Mouse (Mus musculus) right cerebral cortex, adult 18-20 months (tissue): Measurements from ENCODE around the gene Kcnd3.
A peak's percentile ranks its signal among the peaks of the same experiment; 100 is the strongest.
"Not testable (repeated sequence)": the region's sequence is repeated elsewhere in the genome, so short reads cannot be mapped to it uniquely, and the experiment has no call there.

Experiments used
- DNase-seq: peaks from one replicate; pipeline ENCODE4 v3.0.0; 2022; ENCODE audit warnings: mixed read lengths

The Kcnd3 gene

DNA sequence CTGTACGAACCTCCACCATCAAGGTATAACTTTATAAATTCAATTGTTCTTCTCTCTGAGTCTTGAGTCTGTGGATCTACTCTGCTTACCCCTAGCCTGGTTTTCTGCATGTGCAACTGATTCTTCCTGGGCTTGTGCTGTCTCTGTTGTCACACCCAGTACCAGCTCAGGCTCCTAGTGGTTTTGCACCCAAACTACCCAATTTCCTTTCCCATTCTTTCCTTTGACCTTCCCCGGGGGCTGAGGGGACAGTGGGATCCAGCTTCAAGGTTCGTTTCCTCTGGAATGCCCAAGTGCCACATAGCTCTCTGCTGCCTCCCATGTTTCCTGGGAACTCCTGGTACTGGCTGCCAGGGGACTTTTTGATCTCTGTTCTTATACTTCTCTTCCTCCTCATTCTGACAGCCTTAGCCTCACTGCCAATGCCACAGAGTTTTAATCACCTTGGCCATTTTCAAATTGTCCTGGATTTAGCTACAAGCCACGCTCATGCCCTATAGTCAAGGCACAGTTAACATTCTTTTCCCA is 214.9 kb downstream of the Kcnd3 start:
- no peak for DNase-seq

GRCm38 (mm10) chr3:105668161-105668560 is 216.0 kb downstream of the Kcnd3 start:
- DNase-seq, result peak; percentile 73

DNA sequence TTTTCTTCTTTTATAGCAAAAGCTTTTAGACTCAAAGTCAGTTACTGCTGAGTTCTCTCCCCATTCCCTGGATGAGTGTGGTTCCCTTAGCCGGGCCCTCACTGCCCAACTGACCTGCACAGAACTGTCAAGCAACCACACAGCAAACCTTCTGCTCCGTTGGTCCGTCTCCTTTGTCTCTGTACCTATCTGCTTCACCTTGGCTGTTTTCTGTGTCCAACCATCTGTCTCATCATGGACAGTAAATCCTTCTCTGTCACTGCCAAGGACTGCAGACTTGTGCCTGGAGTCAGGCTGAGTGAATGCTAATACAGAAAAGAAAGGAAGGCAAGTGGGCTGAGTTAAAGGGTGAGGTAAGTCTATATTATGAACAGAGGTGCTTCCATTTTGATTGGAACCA is 217.6 kb downstream of the Kcnd3 start:
- DNase-seq, result no peak

GRCm38 (mm10) chr3:105670801-105671200 is 218.7 kb downstream of the Kcnd3 start:
- DNase-seq, result no peak

GRCm38 (mm10) chr3:105674595-105675218 is 222.6 kb downstream of the Kcnd3 start:
- peak; percentile 77 for DNase-seq

GRCm38 (mm10) chr3:105675932-105676331 is 223.8 kb downstream of the Kcnd3 start:
- DNase-seq, result no peak

GRCm38 (mm10) chr3:105680346-105680745 is 228.2 kb downstream of the Kcnd3 start:
- DNase-seq, result no peak

GRCm38 (mm10) chr3:105686394-105687323 is 234.5 kb downstream of the Kcnd3 start:
- no peak for DNase-seq

DNA sequence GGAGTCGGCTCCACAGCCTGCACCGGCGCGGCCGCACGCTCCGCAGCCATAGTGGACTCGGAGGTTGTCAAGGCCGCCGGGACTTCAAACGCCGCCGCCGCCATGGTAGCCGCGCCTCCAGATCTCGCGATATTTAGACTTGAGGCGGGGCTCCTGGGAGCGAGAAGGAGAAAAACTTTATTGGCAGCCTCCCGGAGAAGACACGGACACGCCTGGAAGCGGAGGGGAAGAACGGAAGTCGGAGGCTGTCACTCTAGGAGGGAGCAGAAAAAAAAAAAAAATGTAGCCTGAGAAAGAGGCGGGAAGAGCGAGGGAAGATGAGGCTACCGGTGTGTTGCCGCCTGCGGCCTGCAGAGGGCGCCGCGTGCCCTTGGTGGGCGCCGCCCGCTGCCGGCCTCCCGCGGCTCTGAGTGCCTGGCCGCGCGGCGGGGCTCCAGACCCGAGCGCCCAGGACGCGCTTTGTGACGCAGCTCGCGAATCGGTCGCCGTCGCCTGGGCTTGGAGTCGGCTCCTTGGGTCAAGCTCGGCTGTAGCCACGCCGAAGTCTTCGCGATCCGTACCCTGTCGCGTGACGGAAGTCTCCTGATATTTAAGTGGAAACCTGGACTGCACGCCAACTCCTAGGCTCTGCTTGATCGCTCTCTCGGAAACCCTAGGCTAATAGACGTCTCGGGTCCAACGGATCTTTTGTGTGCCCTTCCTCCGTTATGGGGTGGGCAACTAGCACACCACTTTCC is 235.4 kb downstream of the Kcnd3 start, which contains the start of gene Ddx20:
TSS of gene Ddx20 (minus strand) at position 251 of the 737 bp plus-strand sequence.
- DNase-seq, result peak; percentile 96

DNA sequence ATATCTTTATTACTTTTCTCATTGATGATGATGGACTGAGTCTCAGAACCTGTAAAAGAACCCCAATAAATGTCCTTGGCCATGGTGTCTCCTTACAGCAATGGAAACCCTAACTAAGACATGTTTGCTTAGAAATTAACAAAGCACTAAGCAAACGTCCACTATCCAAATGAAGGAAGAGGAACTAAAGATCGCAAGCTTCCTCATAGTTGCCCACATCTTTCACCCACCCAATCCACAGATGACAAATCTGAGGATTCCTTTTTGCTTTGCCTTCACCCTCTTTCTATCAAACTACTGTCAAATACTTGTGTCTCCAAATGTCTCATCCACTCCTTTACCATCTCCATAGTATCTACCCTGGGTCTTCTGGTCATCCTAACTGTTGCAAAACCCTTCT is 236.4 kb downstream of the Kcnd3 start:
- no peak for DNase-seq

DNA sequence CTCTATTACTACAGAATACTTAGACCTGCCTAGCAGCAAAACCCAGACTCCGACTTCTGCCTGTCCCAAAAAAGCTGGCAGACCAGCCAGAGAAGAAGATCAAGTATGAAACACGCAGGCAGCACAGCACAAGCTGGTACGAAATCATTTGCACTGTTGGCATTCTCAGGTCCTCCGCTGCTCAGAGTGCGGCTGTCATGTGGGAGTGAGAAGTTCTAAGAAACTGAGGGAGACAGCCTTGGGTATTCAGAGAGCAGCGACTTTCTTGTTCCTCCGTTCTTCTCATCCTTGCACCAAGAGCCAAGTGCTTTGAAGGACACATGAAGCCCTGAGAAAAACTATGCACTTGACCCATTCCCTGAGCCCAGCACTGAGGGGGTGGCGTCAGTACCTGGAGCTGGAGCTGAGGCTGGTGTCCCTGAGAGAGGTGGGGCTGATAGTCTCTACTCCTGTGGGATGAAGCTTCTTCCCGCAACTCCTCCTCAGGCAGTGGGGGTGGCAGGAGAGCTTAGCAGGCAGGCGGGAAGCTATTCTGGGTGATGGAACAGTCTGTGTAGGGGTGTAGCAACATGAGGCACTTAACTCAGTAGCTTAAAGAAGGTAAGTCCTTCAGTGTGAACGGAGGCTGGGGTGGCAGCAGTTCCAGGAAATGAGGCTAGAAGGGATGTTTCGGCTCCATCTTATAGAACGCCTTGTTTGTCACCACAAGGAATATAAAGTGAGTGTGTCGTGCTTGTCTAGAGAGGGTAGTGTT is 241.4 kb downstream of the Kcnd3 start:
- peak; percentile 95 for DNase-seq

DNA sequence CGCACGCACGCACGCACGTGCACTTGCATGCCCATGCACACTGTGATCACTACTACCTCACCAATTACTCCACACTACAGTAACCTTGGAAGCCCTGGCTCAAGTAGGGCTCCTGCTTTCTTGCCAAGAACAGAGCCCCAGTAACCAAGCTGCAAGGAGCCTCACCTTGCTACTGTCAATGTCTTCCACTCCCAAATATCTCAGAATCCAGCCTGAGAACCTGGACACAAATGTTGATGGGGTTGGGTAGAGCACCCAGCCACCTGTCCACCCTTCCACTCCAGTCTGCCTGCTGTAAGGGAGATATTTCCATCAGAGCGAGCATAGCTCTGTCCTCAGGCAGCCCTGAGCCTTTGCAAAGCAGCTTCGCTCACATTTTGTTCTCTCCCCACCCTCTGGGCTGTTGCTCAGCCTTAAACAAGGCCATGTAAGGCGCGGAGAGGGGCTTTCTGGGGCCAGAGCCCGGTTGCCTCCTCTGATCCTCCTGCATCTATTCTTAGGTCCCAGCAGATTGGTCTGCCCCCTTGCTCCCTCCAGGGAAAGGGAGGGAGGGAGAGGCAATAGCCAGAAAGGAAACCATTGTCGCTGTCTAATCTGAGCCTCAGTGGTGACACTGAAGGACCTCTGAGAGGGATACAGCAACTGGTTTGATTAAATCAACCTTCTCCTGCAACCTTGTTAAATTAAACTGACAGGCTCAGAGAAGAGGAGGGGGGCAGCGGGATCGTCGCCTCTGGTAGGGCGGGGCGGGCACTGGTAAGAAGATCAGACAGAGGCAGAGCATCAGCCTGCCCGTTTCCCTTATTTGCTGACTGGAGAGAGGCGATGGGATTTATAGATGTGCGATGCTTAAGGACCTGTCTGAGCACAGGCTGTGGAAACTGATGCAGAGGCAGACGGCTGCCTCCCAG is 243.6 kb downstream of the Kcnd3 start:
- peak; percentile 42 for DNase-seq

DNA sequence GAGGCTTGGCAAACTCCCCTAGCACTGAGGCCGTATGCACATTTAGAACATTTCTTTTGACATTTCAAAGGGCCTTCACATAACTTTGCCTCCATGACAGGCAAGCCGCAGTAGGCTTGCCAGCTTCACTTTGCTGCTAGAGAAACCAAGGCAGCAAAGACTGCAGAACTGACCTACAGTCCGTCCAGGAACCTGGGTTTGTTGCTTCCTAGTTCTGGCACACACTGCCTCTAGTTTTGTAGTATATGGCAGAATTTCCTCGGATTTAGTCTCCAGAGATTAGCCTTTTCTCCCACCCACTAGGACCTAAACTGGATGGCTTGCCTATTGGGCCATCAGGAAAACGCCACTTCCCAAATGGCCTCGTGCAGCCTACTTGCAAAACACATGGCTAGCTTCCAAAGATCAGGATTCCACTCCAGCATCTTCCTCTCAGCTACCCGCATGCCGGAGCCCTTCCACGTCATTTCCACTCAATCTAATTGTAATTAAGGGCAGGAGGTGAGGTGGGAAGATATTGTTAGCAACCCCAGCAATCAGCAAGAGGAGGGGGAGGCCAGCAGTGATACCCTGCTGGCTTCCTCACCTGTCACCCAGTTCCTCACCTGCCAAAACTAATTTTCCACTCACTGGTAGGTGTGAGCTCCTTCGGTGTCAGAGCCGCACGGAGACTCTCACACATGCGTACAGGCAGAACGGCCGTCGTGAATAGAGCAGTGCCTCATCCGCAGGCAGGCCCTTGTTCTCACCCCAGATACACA is 244.4 kb downstream of the Kcnd3 start:
- no peak for DNase-seq

DNA sequence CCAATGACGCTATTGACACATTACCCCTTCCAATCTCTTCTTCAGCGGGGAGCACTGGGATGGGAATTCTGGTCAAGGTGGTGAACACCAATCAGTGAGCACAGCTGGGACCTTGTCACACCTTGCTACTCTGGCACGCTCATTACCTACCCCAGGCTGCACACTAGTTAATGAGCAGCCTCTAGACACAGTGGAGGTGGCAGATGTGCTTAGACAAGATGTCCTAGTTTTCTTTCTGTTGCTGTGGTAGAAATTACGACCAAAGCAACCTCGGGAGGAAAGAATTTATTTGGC is 245.0 kb downstream of the Kcnd3 start:
- no peak for DNase-seq

GRCm38 (mm10) chr3:105698311-105698710 is 246.2 kb downstream of the Kcnd3 start:
- no peak for DNase-seq

DNA sequence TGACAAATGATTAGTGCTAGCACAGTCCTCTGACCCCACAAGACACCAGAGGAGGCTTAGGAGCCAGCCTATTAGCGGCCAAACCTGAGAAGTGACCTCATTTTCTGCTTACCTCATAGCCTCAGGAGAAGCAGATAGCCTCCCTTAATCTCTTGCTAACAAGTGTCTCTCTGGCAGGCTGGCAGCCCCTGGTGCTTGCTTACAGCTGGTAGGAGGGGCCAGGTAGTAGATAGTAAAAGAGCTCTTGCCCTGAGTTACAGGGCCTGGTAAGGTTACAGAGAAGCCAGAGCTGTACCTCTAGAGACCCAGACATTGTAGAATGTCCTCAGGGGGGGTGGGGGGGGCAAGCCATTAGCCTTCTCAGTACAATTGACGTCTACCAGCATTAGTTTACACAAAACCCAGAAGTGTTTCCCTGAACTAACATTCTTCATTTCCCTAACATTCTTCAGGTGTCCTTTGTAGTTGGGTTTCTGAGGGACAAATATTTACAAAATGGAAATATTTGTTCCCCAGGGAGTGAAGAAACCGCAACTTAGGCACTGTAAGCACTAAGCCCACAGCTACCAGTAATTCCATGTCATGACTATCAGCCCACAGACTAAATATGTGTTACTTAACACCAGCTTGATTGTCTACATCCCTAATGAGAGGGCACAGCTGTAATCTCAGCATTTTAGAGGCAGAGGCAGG is 247.3 kb downstream of the Kcnd3 start:
- no peak for DNase-seq

DNA sequence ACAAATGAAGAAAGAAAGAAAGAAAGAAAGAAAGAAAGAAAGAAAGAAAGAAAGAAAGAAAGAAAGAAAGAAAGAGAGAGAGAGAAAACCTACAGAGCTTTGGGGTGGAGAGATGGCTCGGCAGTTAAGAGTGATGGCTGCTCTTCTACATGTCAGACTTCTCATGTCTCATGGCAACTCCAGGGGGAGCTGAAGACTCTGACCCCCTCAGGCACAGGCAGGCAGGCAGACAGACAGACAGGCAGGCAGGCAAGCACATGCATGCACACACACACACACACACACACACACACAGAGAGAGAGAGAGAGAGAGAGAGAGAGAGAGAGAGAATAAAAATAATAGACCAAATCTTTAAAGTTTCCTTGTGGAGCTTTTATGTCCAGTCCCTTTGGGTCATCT is 248.7 kb downstream of the Kcnd3 start:
- not testable (repeated sequence) for DNase-seq

DNA sequence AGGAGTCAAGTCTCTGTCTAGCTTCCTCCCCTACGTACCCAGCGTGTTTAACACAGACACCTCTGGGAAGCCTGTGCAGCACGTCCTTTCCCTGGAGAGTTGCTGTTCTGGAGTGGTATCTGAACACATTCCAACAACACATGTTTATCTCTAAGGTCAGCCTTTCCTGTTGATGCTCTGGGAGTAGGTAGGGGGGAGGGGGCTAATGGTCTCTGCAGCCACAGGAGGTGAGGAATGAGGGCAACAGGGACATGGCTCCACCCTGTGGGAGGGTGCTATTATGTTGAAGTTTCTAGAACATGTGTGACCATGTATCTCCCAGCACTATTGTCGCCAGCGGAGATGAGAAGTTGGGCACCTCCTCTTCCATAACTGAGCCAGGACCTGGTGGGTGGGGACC is 249.3 kb downstream of the Kcnd3 start:
- no peak for DNase-seq

DNA sequence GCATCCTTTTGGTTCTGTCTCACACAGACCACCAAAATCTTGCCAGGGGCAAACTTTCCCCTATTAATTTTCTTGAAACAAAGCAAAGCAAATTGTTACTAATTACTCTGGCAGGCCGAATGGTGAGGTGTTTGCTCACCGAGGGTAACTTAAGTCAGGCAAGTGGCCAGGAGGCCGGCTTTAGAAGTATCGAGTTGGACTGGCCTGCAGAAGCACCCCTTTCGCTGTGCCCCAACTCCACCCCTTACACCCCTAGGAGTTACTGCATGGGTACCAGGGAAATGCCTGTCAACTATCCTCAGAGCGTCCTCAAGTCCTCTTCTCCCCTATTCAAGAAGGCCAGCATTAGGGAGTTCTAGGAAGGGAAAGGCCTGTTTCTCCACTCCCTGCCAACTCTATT is 251.4 kb downstream of the Kcnd3 start:
- no peak for DNase-seq
